Mouse (Mus musculus) hindbrain, embryonic 14.5 days (tissue): Measurements from ENCODE around the gene A1bg. TPM values are rescaled to one million over a fixed set of nuclear protein-coding genes. Genes with fewer than 3 reads are reported as not detected.

Experiments used
- ATAC-seq: fragments of 200-750 bp; cut with Nextera tagmentation; 2 replicates; pipeline ENCODE4 v1.8.0; 2017; ENCODE audit warnings: moderate number of reproducible peaks, mild to moderate bottlenecking, moderate TSS enrichment, moderate library complexity; ENCODE audit not compliant: low FRiP score
- DNase-seq: peaks from one replicate; pipeline ENCODE4 v3.0.0-alpha.2; 2015; ENCODE audit warnings: low spot score
- H3K27ac ChIP-seq: fragments of 300-500 bp; sonication (generic); 2 replicates; pipeline ENCODE4 v1.5.1; 2014; ENCODE audit warnings: mild to moderate bottlenecking, moderate library complexity
- H3K27me3 ChIP-seq: fragments of 300-500 bp; sonication (generic); 2 replicates; pipeline ENCODE4 v1.6.1; 2014; ENCODE audit warnings: mild to moderate bottlenecking, low read length, mixed read lengths; ENCODE audit not compliant: control insufficient read depth, insufficient read depth
- H3K36me3 ChIP-seq: fragments of 300-500 bp; sonication (generic); replicated peaks from 2 replicates; pipeline ENCODE4 v1.6.1; 2014; ENCODE audit not compliant: control insufficient read depth, insufficient read depth
- H3K4me1 ChIP-seq: fragments of 300-500 bp; sonication (generic); replicated peaks from 2 replicates; pipeline ENCODE4 v1.6.1; 2014; ENCODE audit warnings: antibody characterized with exemption, low read length, mixed read lengths; ENCODE audit not compliant: control insufficient read depth, insufficient read depth
- H3K4me2 ChIP-seq: fragments of 300-500 bp; sonication (generic); replicated peaks from 2 replicates; pipeline ENCODE4 v1.6.1; 2014; ENCODE audit warnings: mild to moderate bottlenecking, moderate library complexity
- H3K4me3 ChIP-seq: fragments of 300-500 bp; sonication (generic); replicated peaks from 2 replicates; pipeline ENCODE4 v1.5.1; 2014; ENCODE audit warnings: mild to moderate bottlenecking, low read length
- H3K9ac ChIP-seq: fragments of 300-500 bp; sonication (generic); 2 replicates; pipeline ENCODE4 v1.6.1; 2014
- H3K9me3 ChIP-seq: fragments of 300-500 bp; sonication (generic); 2 replicates; pipeline ENCODE4 v1.6.1; 2016; ENCODE audit warnings: low read length; ENCODE audit not compliant: control insufficient read depth
- WGBS: fragments of 180-500 bp; shearing (Covaris S2); extraction: QIAGEN DNeasy Blood & Tissue Kit; methylation state at CpG from one replicate; pipeline ENCODE4 v1.1.7; 2014; 5-methylcytosine and 5-hydroxymethylcytosine counted together
- polyA plus RNA-seq: library from polyadenylated mRNA; unstranded; fragments of >200 nt; fragmentation: Nextera tagmentation; extraction: Ambion mirVana; gene quantifications from 2 replicates; pipeline ENCODE4 v1.2.1, GENCODE M21; 2014

A1bg gene
- polyA plus RNA-seq, 1 experiment from 2014 or later, result not detected

GRCm38 (mm10) chr15:60888724-60889123, 34.1 kb downstream of the A1bg start:
- Histone ChIP-seq H3K27me3 (no peaks in the 10 kb centered on the region), H3K27ac (no peak overlapping the region), H3K4me2 (no peak overlapping the region), H3K4me1 (no peaks in the 10 kb centered on the region), H3K36me3 (no peaks in the 10 kb centered on the region), H3K9ac (no peak overlapping the region), H3K4me3 (no peak overlapping the region), H3K9me3 (no peaks in the 10 kb centered on the region)
- WGBS, result 87% methylated on average over 2 of the region's 2 CpGs
- DNase-seq (no peak), ATAC-seq (no peak)

GRCm38 (mm10) chr15:60875721-60876120, 47.1 kb downstream of the A1bg start:
- Histone ChIP-seq H3K27ac (no peak overlapping the region), H3K4me2 (no peak overlapping the region), H3K4me3 (no peak overlapping the region), H3K36me3 (no peaks in the 10 kb centered on the region), H3K9me3 (no peaks in the 10 kb centered on the region), H3K9ac (no peak overlapping the region), H3K4me1 (no peaks in the 10 kb centered on the region), H3K27me3 (no peaks in the 10 kb centered on the region)
- WGBS, result 87% methylated on average over 6 of the region's 6 CpGs
- ATAC-seq (no peak), DNase-seq (no peak)

- ATAC-seq (no peak), DNase-seq (no peak)
- no peak overlapping the region for H3K4me3 ChIP-seq
- H3K4me1 ChIP-seq, result no peaks in the 10 kb centered on the region
- H3K27me3 ChIP-seq, result no peaks in the 10 kb centered on the region
- H3K27ac ChIP-seq, result no peak overlapping the region
- H3K9me3 ChIP-seq, result no peaks in the 10 kb centered on the region
- H3K9ac ChIP-seq, result no peak overlapping the region
- H3K4me2 ChIP-seq, result no peak overlapping the region
- no peaks in the 10 kb centered on the region for H3K36me3 ChIP-seq
- WGBS, result 86% methylated on average over 3 of the region's 3 CpGs
These were observed 60.4 kb downstream of the A1bg start for GRCm38 (mm10) chr15:60862417-60862816.

- H3K9me3 ChIP-seq, result no peaks in the 10 kb centered on the region
- no peaks in the 10 kb centered on the region for H3K27me3 ChIP-seq
- H3K4me2 ChIP-seq, result no peak overlapping the region
- peaks cover 8% of the 10 kb centered on the region; the same call in 1 of the 2 replicates for H3K4me1 ChIP-seq
- no peak for DNase-seq
- ATAC-seq, result no peak
- H3K4me3 ChIP-seq, result no peak overlapping the region
- H3K27ac ChIP-seq, result no peak overlapping the region
- H3K36me3 ChIP-seq, result no peaks in the 10 kb centered on the region
- no peak overlapping the region for H3K9ac ChIP-seq
- 85% methylated on average over 1 of the region's 1 CpGs for WGBS
These were observed 67.7 kb downstream of the A1bg start for GRCm38 (mm10) chr15:60855112-60855511.

- Histone ChIP-seq H3K4me1 (peaks cover 8% of the 10 kb centered on the region; the same call in 1 of the 2 replicates), H3K36me3 (no peaks in the 10 kb centered on the region), H3K27me3 (no peaks in the 10 kb centered on the region), H3K9ac (no peak overlapping the region), H3K9me3 (no peaks in the 10 kb centered on the region), H3K4me2 (no peak overlapping the region), H3K4me3 (no peak overlapping the region), H3K27ac (no peak overlapping the region)
- WGBS, result 84% methylated on average over 4 of the region's 4 CpGs
- DNase-seq (no peak), ATAC-seq (no peak)
These were observed 68.7 kb downstream of the A1bg start for GRCm38 (mm10) chr15:60854151-60854550.

- H3K4me2 ChIP-seq, result no peak within 1 kb of the TSS
- DNase-seq, result peak; percentile 28
- H3K9me3 ChIP-seq, result no peaks in the 10 kb centered on the region
- 32% methylated on average over 17 of the region's 17 CpGs for WGBS
- no peaks in the 10 kb centered on the region for H3K36me3 ChIP-seq
- peak within 1 kb of the TSS; percentile 26; the same call in 1 of the 2 replicates for H3K27ac ChIP-seq
- ATAC-seq, result no peak; the same call in 1 of the 2 replicates
- H3K27me3 ChIP-seq, result no peaks in the 10 kb centered on the region
- H3K4me3 ChIP-seq, result no peak within 1 kb of the TSS
- peaks cover 8% of the 10 kb centered on the region; the same call in 1 of the 2 replicates for H3K4me1 ChIP-seq
- H3K9ac ChIP-seq, result no peak within 1 kb of the TSS
These were observed 69.4 kb downstream of the A1bg start, which contains the start of gene Fam84b for GRCm38 (mm10) chr15:60853231-60853999. Fam84b (minus strand) TSS chr15:60853778.

GRCm38 (mm10) chr15:60848630-60849029, 74.2 kb downstream of the A1bg start:
- 62% methylated on average over 3 of the region's 3 CpGs for WGBS
- H3K36me3 ChIP-seq, result no peaks in the 10 kb centered on the region
- H3K27me3 ChIP-seq, result no peaks in the 10 kb centered on the region
- no peak overlapping the region for H3K9ac ChIP-seq
- peaks cover 16% of the 10 kb centered on the region; the same call in 1 of the 2 replicates for H3K4me1 ChIP-seq
- no peaks in the 10 kb centered on the region for H3K9me3 ChIP-seq
- DNase-seq, result no peak
- ATAC-seq, result no peak
- no peak overlapping the region for H3K4me3 ChIP-seq
- H3K4me2 ChIP-seq, result no peak overlapping the region
- H3K27ac ChIP-seq, result no peak overlapping the region

Other genes with a start within 250 kb of the A1bg start
- gene Fam84b, start 69.2 kb downstream of the A1bg start, polyA plus RNA-seq, result 15.1 and 18.3 TPM in 2 replicates